In the genomic region with DNA sequence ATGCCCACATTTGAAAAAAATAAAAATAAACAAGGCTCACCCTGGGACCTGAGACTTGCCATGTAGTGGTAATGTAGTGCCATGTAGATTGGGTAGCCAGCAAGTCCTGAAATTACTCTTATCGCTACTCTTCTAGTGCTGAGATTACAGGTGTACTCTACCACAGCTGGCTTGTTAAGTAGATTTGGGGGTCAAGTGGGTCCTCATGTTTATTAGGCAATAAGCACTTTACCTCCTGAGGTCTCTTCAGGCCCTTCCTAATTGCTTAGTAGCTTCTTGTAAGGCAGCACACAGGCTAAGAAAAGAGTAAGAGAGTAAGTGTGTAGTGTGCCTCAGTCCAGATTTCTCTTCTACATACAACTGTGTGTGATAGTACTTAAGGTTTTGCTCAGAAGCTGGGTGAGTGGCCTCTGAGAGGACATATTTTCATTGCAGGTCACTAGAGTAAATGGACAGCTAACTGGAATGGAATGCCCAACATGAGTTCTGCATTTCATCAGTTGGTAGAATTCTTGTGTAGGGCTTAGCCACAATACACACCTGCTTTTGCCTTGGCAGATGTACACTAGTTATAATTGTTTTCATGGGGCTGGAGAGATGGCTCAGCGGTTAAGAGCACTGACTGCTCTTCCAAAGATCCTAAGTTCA, we compare ENCODE assay signal across 19 mouse cellular contexts. TPM values are rescaled to one million over a fixed set of nuclear protein-coding genes. Genes with fewer than 3 reads are reported as not detected.
"Had no signal": no experiment of that assay in that cellular context is flagged by ENCODE, and none has a peak within 500 bp of the region (broad histone marks: within the 10 kb centered on the region; RNA-seq: fewer than 3 reads in every experiment).

No protein-coding gene starts in this region.

- H3K4me3 ChIP-seq: layer of hippocampus, adult 2 months; limb, embryonic 13.5 days; midbrain, embryonic 12.5 days; neural tube, embryonic 13.5 days had no signal

- H3K27ac ChIP-seq: layer of hippocampus, adult 2 months; limb, embryonic 13.5 days; liver, embryonic 14.5 days; midbrain, embryonic 12.5 days; neural tube, embryonic 13.5 days had no signal

- H3K4me1 ChIP-seq: limb, embryonic 13.5 days; midbrain, embryonic 12.5 days; neural tube, embryonic 13.5 days had no signal

- DNase-seq: kidney, postnatal 10 days; kidney, postnatal 4 days; left cerebral cortex, postnatal 4 days; lung, embryonic 14.5 days; retina, postnatal 1 day; right cerebral cortex, postnatal 4 days; spleen, adult 18-20 months; thymus, adult 18-20 months; thymus, postnatal 25 days had no signal

- ATAC-seq: midbrain, embryonic 16.5 days had no signal

RNA-seq across cellular contexts. Expression of a gene that starts 12.4 kb away (rescaled TPM):
- total RNA-seq: layer of hippocampus, adult 2 months; layer of hippocampus, postnatal 10 days; left cerebral cortex, adult 18-20 months; left cerebral cortex, postnatal 10 days; left cerebral cortex, postnatal 4 days; megakaryocyte-erythroid progenitor cell, adult 5-6 weeks had no signal
- polyA plus RNA-seq: liver, embryonic 14.5 days; midbrain, embryonic 12.5 days; midbrain, embryonic 16.5 days; neural tube, embryonic 13.5 days had no signal
